Mouse (Mus musculus): Measurements from ENCODE around the gene Ttc34. TPM values are rescaled to one million over a fixed set of nuclear protein-coding genes. Genes with fewer than 3 reads are reported as not detected.

Gene Ttc34
- polyA plus RNA-seq, 1 experiment from 2014 or later: 0.19 TPM

DNA sequence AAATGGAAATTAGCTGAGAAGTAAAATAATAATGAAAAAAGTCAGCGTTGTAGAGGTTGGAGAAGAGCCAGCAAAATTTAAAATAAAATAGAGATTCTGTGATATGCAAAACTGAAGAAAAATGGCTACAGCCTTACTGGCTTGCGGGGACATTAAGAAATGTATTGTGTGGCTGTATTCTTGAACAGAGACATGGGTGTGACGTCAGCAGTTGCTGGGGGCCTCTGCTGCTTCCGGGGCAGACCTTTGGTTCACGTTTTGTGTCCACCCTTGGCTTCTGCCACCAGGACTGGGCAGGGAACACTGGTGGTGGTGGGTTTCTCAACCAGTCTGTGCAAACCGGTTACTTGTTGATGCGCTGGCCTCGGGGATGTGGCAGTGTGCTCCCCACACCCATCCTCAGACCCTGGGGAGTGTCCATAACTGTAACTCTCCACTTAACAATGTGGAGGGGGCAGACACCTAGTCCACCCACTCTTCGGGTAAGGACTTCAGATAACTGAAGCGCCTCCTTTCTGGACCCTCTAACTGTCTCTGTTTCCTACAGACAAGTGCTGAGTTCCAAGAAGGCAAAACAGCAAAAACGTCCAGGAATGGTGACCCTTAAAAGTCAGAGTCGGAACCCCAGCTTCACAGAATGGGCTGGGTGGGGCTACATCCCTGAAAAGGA, 17.6 kb downstream of the Ttc34 start:
- H3K9ac ChIP-seq (ENCODE audit: low read length): no peak overlapping the region
- H3K4me3 ChIP-seq (ENCODE audit: low read length): no peak overlapping the region
- ATAC-seq (ENCODE audit: low read depth): no peak
- peaks cover 40% of the 10 kb centered on the region for H3K27me3 ChIP-seq (ENCODE audit: control insufficient read depth, insufficient read depth, low read depth, low read length)
- 44% methylated on average over 12 of the region's 12 CpGs for WGBS
- no peaks in the 10 kb centered on the region for H3K9me3 ChIP-seq (ENCODE audit: control insufficient read depth, low read length)
- H3K27ac ChIP-seq (ENCODE audit: low read length): no peak overlapping the region
- H3K4me1 ChIP-seq (replicated peaks; ENCODE audit: control insufficient read depth, insufficient read depth, low read length): peaks cover 3% of the 10 kb centered on the region; the same call in 1 of the 2 replicates
- no peak overlapping the region for H3K4me2 ChIP-seq (ENCODE audit: low read depth, low read length)
- no peaks in the 10 kb centered on the region for H3K36me3 ChIP-seq (ENCODE audit: control insufficient read depth, insufficient read depth, low read length)

DNA sequence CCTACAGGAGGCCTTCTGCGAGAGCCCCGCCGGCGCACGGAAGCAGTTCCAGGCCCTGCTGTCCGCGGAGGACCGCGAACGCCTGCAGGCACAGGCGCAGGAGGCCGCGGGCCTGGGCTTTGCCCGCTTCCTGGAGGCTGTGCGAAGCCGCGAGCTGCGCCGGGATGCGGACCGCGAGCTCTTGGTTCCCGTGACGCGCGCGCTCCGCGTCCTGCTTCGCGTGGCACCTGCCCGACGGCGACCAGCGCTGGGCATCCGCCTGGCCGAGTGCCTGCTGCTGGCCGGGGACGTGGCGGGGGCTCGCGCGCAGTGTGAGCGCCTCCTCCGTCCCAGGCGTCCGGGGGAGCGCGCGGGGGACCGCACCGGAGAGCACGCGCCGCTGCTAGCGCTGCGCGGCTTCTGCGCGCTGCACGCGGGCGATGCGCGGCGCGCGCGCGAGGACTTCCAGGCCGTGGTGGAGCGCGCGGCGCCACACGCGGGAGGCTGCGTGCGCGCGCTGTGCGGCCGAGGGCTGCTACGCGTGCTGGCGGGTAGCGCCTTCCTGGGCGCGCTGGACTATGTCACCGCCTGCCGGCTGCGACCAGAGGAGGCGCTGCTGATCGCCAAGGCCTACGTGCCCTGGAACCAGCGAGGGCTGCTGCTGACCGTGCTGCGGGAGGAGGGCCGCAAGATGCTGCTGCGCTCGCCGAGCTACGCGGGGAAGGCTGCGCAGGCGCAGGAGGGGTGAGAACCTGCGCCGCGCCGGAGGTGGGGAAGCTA, 18.6 kb downstream of the Ttc34 start:
- Histone ChIP-seq H3K4me3 (ENCODE audit: low read length) (peak overlapping the region; percentile 51), H3K27ac (ENCODE audit: low read length) (no peak overlapping the region), H3K27me3 (ENCODE audit: control insufficient read depth, insufficient read depth, low read depth, low read length) (peaks cover 40% of the 10 kb centered on the region), H3K9ac (ENCODE audit: low read length) (peak overlapping the region; percentile 53), H3K4me1 (replicated peaks; ENCODE audit: control insufficient read depth, insufficient read depth, low read length) (peaks cover 3% of the 10 kb centered on the region; the same call in 1 of the 2 replicates), H3K36me3 (ENCODE audit: control insufficient read depth, insufficient read depth, low read length) (no peaks in the 10 kb centered on the region), H3K9me3 (ENCODE audit: control insufficient read depth, low read length) (no peaks in the 10 kb centered on the region), H3K4me2 (ENCODE audit: low read depth, low read length) (peak overlapping the region; percentile 94)
- ATAC-seq (ENCODE audit: low read depth): peak; percentile 92
- WGBS: under 1% methylated on average over 72 of the region's 110 CpGs

DNA sequence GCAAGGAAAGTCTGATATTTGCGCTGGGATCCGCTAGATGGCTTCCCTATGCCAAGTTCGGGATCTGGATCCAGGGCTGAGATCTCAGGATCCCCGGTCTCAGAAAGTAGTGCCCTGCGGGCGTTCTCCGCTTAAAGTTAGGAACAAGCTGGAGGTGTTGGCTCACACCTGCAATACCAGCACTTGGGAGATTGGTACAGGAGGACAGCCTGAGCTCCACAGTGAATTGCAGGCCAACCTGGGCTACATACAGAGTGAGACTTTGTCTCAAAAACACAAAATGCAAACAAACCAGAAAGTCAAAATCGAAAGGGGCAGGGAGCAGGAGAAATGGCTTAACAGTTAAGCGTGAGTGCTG, 19.2 kb downstream of the Ttc34 start:
- no peaks in the 10 kb centered on the region for H3K9me3 ChIP-seq (ENCODE audit: control insufficient read depth, low read length)
- peak overlapping the region; percentile 51 for H3K4me3 ChIP-seq (ENCODE audit: low read length)
- peaks cover 3% of the 10 kb centered on the region; the same call in 1 of the 2 replicates for H3K4me1 ChIP-seq (replicated peaks; ENCODE audit: control insufficient read depth, insufficient read depth, low read length)
- peaks cover 40% of the 10 kb centered on the region for H3K27me3 ChIP-seq (ENCODE audit: control insufficient read depth, insufficient read depth, low read depth, low read length)
- no peak for ATAC-seq (ENCODE audit: low read depth)
- H3K9ac ChIP-seq (ENCODE audit: low read length): peak overlapping the region; percentile 53
- no peaks in the 10 kb centered on the region for H3K36me3 ChIP-seq (ENCODE audit: control insufficient read depth, insufficient read depth, low read length)
- WGBS: 16% methylated on average over 9 of the region's 9 CpGs
- H3K4me2 ChIP-seq (ENCODE audit: low read depth, low read length): peak overlapping the region; percentile 94
- no peak overlapping the region for H3K27ac ChIP-seq (ENCODE audit: low read length)

DNA sequence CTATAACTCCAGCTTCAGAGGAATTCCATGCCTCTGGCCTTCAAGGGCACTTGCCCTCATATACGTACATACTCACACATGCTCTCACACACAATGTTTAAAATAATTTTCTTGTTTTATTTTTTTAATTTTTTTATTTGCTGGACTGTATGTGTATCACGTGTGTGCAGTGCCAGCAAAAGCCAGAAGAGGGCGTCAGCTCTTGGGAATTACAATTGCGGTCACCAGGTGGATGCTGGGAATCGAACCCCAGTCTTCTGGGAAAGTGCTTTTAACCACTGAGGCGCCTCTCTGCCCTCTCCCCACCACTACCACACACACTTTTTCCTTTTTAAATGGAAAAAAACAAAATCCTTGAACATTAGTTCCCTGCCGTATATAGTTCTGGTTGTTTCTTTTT, 19.6 kb downstream of the Ttc34 start:
- H3K9ac ChIP-seq (ENCODE audit: low read length): no peak overlapping the region
- WGBS: 77% methylated on average over 7 of the region's 7 CpGs
- no peak overlapping the region for H3K27ac ChIP-seq (ENCODE audit: low read length)
- H3K4me2 ChIP-seq (ENCODE audit: low read depth, low read length): no peak overlapping the region; the same call in 1 of the 2 replicates
- no peaks in the 10 kb centered on the region for H3K9me3 ChIP-seq (ENCODE audit: control insufficient read depth, low read length)
- H3K27me3 ChIP-seq (ENCODE audit: control insufficient read depth, insufficient read depth, low read depth, low read length): peaks cover 40% of the 10 kb centered on the region
- ATAC-seq (ENCODE audit: low read depth): no peak
- peaks cover 3% of the 10 kb centered on the region; the same call in 1 of the 2 replicates for H3K4me1 ChIP-seq (replicated peaks; ENCODE audit: control insufficient read depth, insufficient read depth, low read length)
- H3K4me3 ChIP-seq (ENCODE audit: low read length): no peak overlapping the region
- no peaks in the 10 kb centered on the region for H3K36me3 ChIP-seq (ENCODE audit: control insufficient read depth, insufficient read depth, low read length)

DNA sequence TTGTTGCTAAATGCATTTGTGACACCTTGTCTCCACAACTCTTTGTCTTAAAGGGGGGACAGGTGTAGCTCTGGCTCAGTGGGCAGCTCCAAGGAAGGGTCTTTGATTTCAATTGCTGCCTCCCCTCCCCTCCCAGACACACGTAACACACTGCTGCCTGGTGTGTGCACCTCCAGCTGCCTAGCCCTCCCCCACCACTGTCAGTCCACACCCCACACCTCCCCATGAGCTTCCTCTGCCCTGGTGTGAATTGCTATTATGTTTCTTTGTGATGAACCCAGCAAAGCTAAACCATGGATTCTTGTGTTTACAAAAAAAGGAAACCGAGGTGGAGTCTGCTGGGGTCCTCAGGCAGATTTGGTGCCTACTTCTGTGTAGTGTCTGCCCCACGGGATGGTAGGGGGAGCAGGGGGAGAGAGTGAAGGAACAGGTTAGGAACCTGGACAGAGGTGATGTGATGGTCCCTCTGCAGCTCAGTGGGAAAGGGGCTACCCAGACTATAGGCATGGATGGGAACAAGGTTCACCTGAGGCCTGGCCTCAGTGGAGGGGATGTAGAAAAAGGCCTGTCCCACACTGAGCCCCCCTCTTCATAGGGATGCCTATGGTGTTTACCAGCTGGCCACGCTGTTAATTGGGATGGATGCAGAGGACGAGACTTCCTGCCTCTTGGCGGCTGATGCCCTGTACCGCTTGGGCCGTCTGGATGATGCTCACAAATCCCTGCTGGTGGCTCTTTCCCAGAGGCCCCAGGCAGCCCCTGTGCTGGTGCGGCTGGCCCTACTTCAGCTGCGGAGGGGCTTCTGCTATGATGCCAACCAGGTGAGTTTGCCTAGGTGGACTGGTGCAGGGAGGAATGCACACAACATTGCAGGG, 20.3 kb downstream of the Ttc34 start:
- H3K4me3 ChIP-seq (ENCODE audit: low read length): no peak overlapping the region
- no peaks in the 10 kb centered on the region for H3K36me3 ChIP-seq (ENCODE audit: control insufficient read depth, insufficient read depth, low read length)
- no peak overlapping the region for H3K9ac ChIP-seq (ENCODE audit: low read length)
- peaks cover 40% of the 10 kb centered on the region for H3K27me3 ChIP-seq (ENCODE audit: control insufficient read depth, insufficient read depth, low read depth, low read length)
- peaks cover 3% of the 10 kb centered on the region; the same call in 1 of the 2 replicates for H3K4me1 ChIP-seq (replicated peaks; ENCODE audit: control insufficient read depth, insufficient read depth, low read length)
- no peak for ATAC-seq (ENCODE audit: low read depth)
- H3K9me3 ChIP-seq (ENCODE audit: control insufficient read depth, low read length): no peaks in the 10 kb centered on the region
- no peak overlapping the region for H3K27ac ChIP-seq (ENCODE audit: low read length)
- WGBS: 68% methylated on average over 10 of the region's 10 CpGs
- H3K4me2 ChIP-seq (ENCODE audit: low read depth, low read length): no peak overlapping the region

DNA sequence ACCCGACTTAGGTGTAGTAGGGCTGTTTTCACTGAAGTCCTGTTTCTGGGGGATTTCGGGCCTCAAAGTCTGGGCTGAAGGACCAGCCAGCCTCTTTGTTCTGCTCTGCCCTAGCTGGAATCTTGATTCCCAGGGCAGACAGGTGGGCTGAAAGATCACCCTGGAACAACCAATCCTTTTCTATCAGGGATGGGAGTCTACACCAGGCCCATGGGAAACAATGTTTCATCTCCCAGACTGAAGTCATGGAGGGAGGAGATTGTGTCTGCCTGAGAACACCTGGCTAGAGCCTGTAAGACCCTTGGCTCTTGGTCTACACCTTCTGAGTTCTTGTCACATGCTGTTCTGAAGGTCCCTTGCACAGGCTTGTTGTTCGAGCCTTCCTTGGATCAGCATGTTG, 21.3 kb downstream of the Ttc34 start:
- 71% methylated on average over 3 of the region's 3 CpGs for WGBS
- Histone ChIP-seq H3K4me2 (ENCODE audit: low read depth, low read length) (no peak overlapping the region), H3K36me3 (ENCODE audit: control insufficient read depth, insufficient read depth, low read length) (no peaks in the 10 kb centered on the region), H3K9ac (ENCODE audit: low read length) (no peak overlapping the region), H3K4me1 (replicated peaks; ENCODE audit: control insufficient read depth, insufficient read depth, low read length) (peaks cover 3% of the 10 kb centered on the region; the same call in 1 of the 2 replicates), H3K27me3 (ENCODE audit: control insufficient read depth, insufficient read depth, low read depth, low read length) (peaks cover 38% of the 10 kb centered on the region), H3K9me3 (ENCODE audit: control insufficient read depth, low read length) (no peaks in the 10 kb centered on the region), H3K4me3 (ENCODE audit: low read length) (no peak overlapping the region), H3K27ac (ENCODE audit: low read length) (no peak overlapping the region)
- no peak for ATAC-seq (ENCODE audit: low read depth)

DNA sequence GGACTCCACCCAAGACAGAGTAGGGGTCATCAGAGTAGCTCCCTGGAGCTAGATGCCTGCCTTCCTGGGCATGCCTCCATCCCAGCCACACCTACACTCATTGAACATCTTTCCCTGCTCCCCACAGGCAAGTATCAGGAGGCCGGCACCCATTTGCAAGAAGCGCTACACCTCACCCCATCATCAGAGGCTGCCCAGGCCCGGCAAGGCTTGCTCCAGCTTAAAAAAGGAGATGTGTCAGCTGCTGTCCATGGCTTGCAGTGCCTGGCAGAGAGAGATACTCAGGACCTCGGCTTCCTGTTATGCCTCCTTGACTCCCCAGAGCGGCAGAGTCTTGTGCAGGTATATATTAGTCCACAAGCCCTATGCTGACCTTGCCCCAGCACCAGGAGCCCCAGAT, 24.7 kb downstream of the Ttc34 start:
- 66% methylated on average over 5 of the region's 5 CpGs for WGBS
- H3K27ac ChIP-seq (ENCODE audit: low read length): no peak overlapping the region
- H3K4me3 ChIP-seq (ENCODE audit: low read length): no peak overlapping the region
- H3K4me2 ChIP-seq (ENCODE audit: low read depth, low read length): no peak overlapping the region
- peaks cover 7% of the 10 kb centered on the region for H3K27me3 ChIP-seq (ENCODE audit: control insufficient read depth, insufficient read depth, low read depth, low read length)
- no peaks in the 10 kb centered on the region for H3K36me3 ChIP-seq (ENCODE audit: control insufficient read depth, insufficient read depth, low read length)
- H3K9ac ChIP-seq (ENCODE audit: low read length): no peak overlapping the region
- no peaks in the 10 kb centered on the region for H3K9me3 ChIP-seq (ENCODE audit: control insufficient read depth, low read length)
- peaks cover 9% of the 10 kb centered on the region for H3K4me1 ChIP-seq (replicated peaks; ENCODE audit: control insufficient read depth, insufficient read depth, low read length)
- no peak for ATAC-seq (ENCODE audit: low read depth)

DNA sequence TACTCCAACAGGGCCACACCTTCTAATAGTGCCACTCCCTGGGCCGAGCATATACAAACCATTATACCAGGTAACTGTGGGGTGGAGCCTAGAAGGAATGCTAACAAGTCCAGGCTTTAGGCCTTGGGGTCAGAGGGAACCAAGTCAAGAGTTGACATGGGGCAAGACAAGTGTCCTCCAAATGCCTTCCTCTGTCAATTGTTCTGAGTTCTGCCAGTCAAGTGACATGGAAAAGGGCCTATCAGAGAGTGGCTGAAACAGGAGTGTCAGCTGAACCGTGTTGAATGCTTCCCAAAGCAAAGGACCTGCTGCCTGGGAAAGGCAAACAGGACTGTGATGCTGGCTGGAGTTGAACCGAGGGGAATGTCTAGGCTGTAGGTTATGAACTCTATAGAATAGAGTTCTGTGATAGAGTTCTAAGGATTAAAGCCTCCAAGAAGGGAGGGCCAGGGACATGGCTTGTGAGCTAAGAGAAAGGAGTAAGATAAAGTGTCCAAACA, 26.2 kb downstream of the Ttc34 start:
- Histone ChIP-seq H3K36me3 (ENCODE audit: control insufficient read depth, insufficient read depth, low read length) (no peaks in the 10 kb centered on the region), H3K9me3 (ENCODE audit: control insufficient read depth, low read length) (no peaks in the 10 kb centered on the region), H3K27me3 (ENCODE audit: control insufficient read depth, insufficient read depth, low read depth, low read length) (no peaks in the 10 kb centered on the region), H3K4me2 (ENCODE audit: low read depth, low read length) (no peak overlapping the region), H3K4me1 (replicated peaks; ENCODE audit: control insufficient read depth, insufficient read depth, low read length) (peaks cover 9% of the 10 kb centered on the region), H3K9ac (ENCODE audit: low read length) (no peak overlapping the region), H3K27ac (ENCODE audit: low read length) (no peak overlapping the region; the same call in 1 of the 2 replicates), H3K4me3 (ENCODE audit: low read length) (no peak overlapping the region)
- WGBS: 54% methylated on average over 3 of the region's 3 CpGs
- ATAC-seq (ENCODE audit: low read depth): 0 out of 2 replicates have a peak, but pooled peaks have one; percentile 3

Data from lung, embryonic 16.5 days (tissue).